Mouse (Mus musculus): Measurements from ENCODE around the gene Vsig10. TPM values are rescaled to one million over a fixed set of nuclear protein-coding genes. Genes with fewer than 3 reads are reported as not detected.
"Not testable (repeated sequence)": the region's sequence is repeated elsewhere in the genome, so short reads cannot be mapped to it uniquely, and the experiment has no call there.

The Vsig10 gene
- polyA plus RNA-seq, 1 experiment from 2014 or later: 2.4 TPM

DNA sequence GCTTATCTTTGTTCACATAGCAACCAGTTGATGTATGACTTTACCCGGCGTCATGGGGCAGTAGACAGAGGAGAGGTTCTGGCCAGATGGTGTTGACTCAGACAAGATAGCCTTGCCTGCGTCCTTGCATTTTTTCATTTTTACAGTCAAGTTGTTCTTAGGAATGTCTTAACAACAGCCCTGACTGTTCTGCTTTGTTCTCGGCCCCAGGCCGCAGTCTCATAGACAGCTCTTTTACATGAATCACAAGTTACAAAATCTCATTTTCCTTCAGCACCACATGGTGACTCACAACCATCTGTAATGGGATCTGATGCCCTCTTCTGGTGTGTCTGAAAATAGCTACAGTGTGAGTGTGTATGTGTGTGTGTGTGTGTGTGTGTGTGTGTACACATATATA is 25.6 kb downstream of the Vsig10 start:
- H3K27ac ChIP-seq (replicated peaks); H3K27me3 ChIP-seq; H3K4me1 ChIP-seq (replicated peaks); H3K9ac ChIP-seq; ATAC-seq (ENCODE audit: low FRiP score, low read depth); H3K9me3 ChIP-seq; H3K4me2 ChIP-seq; H3K36me3 ChIP-seq; H3K4me3 ChIP-seq: not testable (repeated sequence)
- WGBS: 90% methylated on average over 5 of the region's 5 CpGs

DNA sequence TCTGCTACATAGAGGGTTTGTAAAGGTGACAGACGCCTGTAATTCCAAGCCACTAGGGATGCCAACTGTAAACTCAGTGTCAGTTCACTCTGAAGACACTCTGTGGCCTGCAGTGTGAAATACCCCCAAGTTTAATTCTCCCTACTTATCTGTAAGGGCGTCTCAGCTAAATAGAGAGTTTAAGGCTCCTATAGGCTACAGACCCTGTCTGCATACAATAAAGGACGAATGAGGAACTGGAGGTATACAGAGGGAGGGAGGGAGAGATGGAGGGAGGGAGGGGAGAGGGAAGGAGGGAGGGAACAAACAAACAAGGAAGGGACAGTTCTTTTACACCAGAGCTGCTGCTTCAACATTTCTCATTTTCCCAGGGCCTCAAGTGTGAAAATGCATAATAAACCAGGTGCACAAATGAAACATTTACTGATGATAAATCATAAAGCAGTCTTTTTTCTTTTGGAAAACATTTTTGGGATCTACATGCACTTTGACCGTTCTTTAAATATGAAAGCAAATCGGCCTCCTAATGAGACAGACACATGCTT is 26.6 kb downstream of the Vsig10 start:
- Histone ChIP-seq H3K9ac (no peak overlapping the region), H3K4me2 (no peak overlapping the region), H3K4me1 (replicated peaks) (no peaks in the 10 kb centered on the region), H3K9me3 (no peaks in the 10 kb centered on the region), H3K27ac (replicated peaks) (no peak overlapping the region), H3K36me3 (no peaks in the 10 kb centered on the region), H3K27me3 (no peaks in the 10 kb centered on the region), H3K4me3 (no peak overlapping the region)
- no peak for ATAC-seq (ENCODE audit: low FRiP score, low read depth)
- 80% methylated on average over 5 of the region's 5 CpGs for WGBS

DNA sequence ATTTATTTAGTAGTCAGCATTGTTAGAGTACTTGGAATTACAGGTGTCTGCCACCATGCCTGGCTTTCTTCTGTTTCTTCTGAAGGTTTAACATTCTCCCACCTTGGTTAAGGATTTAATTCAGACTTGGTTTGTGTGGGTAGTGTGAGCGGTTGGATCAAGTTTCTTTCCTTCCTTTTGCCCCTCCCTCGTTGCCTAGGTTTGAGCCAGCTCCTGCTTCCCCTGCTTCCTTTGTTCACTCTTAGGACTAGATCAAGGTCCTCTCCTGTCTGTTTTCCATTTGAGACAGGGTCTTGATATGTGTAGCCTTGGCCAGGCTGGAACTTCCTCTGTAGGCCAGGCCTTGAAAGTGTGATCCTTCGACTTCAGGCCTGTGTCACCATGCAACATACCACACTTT is 27.4 kb downstream of the Vsig10 start:
- H3K9me3 ChIP-seq: no peaks in the 10 kb centered on the region
- no peak for ATAC-seq (ENCODE audit: low FRiP score, low read depth)
- H3K4me3 ChIP-seq: no peak overlapping the region
- H3K27ac ChIP-seq (replicated peaks): no peak overlapping the region
- H3K27me3 ChIP-seq: no peaks in the 10 kb centered on the region
- H3K9ac ChIP-seq: no peak overlapping the region
- H3K4me1 ChIP-seq (replicated peaks): no peaks in the 10 kb centered on the region
- H3K4me2 ChIP-seq: no peak overlapping the region
- no peaks in the 10 kb centered on the region for H3K36me3 ChIP-seq
- WGBS: 61% methylated on average over 3 of the region's 3 CpGs

DNA sequence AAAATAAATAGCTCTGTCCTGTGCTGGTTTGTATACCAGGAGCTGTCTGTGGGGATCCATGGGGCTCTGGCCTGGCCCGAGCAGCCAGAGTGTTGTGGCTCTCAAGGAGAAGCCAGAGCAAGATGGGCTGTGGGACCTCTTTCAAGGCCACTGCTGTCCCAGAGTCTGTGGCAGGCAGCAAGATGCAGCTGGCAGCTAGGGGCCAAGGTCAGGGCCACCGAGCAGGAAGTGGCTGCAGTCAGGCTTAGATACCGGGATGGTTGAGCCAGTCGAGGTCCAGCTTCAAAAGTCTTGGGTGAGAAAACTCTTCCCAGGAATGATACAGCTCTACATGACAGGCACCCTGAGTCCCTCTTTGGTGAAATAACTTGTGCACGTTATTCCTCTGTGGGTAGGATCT is 28.1 kb downstream of the Vsig10 start:
- H3K9me3 ChIP-seq: no peaks in the 10 kb centered on the region
- 80% methylated on average over 5 of the region's 5 CpGs for WGBS
- H3K27me3 ChIP-seq: no peaks in the 10 kb centered on the region
- ATAC-seq (ENCODE audit: low FRiP score, low read depth): no peak
- H3K27ac ChIP-seq (replicated peaks): no peak overlapping the region
- H3K4me2 ChIP-seq: no peak overlapping the region
- H3K4me1 ChIP-seq (replicated peaks): no peaks in the 10 kb centered on the region
- H3K36me3 ChIP-seq: no peaks in the 10 kb centered on the region
- no peak overlapping the region for H3K4me3 ChIP-seq
- H3K9ac ChIP-seq: no peak overlapping the region

DNA sequence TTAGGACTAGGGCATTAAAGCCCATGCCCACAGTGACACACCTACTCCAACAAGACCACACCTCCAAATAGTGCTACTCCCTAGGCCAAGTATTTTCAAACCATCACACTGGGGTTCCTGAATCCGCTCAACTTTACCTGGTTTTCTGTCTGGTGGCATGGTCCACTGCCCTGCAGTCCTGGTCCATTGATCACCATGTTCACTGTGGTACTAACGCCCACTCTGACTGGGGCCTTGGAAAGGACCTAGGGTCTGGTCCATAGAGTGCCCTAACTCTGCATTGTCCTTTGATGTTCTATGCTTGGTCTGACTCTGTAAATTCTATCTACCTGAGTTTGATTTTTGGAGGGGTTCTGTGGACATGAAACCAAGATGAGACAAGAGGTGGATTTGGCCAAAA is 29.0 kb downstream of the Vsig10 start:
- H3K36me3 ChIP-seq: no peaks in the 10 kb centered on the region
- no peak overlapping the region for H3K9ac ChIP-seq
- H3K9me3 ChIP-seq: no peaks in the 10 kb centered on the region
- ATAC-seq (ENCODE audit: low FRiP score, low read depth): no peak
- 89% methylated on average over 2 of the region's 2 CpGs for WGBS
- no peak overlapping the region for H3K4me3 ChIP-seq
- 0 out of 2 replicates have a peak overlapping the region, but pooled peaks have one; percentile 22 for H3K4me2 ChIP-seq
- H3K27me3 ChIP-seq: no peaks in the 10 kb centered on the region
- H3K27ac ChIP-seq (replicated peaks): no peak overlapping the region
- no peaks in the 10 kb centered on the region for H3K4me1 ChIP-seq (replicated peaks)

DNA sequence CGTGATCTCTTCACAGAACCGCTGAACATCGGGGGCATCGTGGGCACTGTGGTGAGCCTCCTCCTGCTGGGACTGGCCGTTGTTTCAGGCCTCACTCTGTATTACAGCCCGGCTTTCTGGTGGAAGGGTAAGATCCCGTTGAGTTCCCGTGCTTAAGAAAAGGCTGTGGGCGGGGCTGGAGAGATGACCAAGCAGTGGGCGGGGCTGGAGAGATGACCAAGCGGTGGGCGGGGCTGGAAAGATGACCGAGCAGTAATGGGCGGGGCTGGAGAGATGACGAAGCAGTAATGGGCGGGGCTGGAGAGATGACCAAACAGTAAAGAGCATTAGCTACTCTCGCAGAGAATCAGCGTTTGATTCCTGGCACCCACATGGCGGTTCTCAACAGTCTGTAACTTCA is 29.4 kb downstream of the Vsig10 start:
- WGBS: 20% methylated on average over 19 of the region's 19 CpGs
- Histone ChIP-seq H3K27ac (replicated peaks) (no peak overlapping the region), H3K4me1 (replicated peaks) (no peaks in the 10 kb centered on the region), H3K9ac (no peak overlapping the region), H3K4me2 (0 out of 2 replicates have a peak overlapping the region, but pooled peaks have one; percentile 22), H3K9me3 (no peaks in the 10 kb centered on the region), H3K4me3 (0 out of 2 replicates have a peak overlapping the region, but pooled peaks have one; percentile 9), H3K27me3 (no peaks in the 10 kb centered on the region), H3K36me3 (no peaks in the 10 kb centered on the region)
- ATAC-seq (ENCODE audit: low FRiP score, low read depth): peak; percentile 45; the same call in 1 of the 2 replicates

DNA sequence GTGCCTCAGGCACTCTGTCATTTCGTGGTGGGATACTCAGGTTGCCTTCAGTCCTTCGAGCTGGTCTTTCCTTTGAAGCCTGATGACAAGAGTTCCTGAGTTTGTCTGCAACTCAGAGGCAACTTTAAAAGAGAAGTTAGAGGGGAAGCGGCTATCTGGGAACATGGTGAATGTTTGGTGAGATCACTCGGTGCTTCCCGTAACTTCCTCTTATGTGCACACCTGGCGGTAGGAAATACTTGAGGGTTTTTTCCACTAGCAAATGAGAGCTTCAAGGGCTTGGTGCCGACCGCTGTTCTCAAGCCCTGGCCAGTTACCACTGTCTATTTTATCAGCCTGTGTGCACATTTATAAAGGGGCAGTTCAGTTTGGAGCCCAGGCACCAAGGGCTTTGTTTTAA is 35.2 kb downstream of the Vsig10 start:
- WGBS: 80% methylated on average over 8 of the region's 8 CpGs
- no peak overlapping the region for H3K9ac ChIP-seq
- no peak overlapping the region for H3K27ac ChIP-seq (replicated peaks)
- no peak overlapping the region for H3K4me3 ChIP-seq
- H3K4me1 ChIP-seq (replicated peaks): peaks cover 25% of the 10 kb centered on the region
- no peaks in the 10 kb centered on the region for H3K9me3 ChIP-seq
- H3K36me3 ChIP-seq: no peaks in the 10 kb centered on the region
- no peak overlapping the region for H3K4me2 ChIP-seq
- no peak for ATAC-seq (ENCODE audit: low FRiP score, low read depth)
- no peaks in the 10 kb centered on the region for H3K27me3 ChIP-seq

DNA sequence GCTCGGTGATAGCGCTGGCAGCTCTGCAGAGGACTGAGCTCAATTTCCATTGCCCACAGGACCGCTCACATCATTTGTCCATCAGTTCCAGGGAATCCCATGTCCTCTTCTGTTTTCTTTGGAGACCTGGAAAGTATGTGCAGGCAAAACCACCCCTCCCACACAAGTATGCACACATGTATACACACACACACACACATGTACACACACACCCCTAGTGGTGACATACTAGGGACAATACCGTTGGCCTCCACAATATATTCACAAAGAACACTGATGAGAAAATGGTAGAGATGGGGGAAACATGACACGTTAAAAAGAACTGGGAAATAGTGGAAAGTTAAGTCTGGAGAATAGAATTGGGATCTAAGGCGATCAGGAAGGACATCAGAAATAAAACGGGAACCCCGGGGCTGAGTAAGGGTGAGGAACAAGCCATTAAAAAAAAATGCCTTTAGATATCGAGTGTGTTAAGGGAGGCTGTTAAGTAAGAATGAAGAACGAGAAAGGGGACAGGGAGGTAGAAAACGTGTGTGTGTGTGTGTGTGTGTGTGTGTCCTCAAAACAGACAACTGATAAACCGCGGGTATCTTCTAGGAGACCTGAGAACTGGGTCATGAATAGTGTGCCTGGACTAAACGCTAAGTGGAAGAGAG is 36.9 kb downstream of the Vsig10 start:
- Histone ChIP-seq H3K4me1 (replicated peaks) (peaks cover 42% of the 10 kb centered on the region), H3K4me3 (peak overlapping the region; percentile 97), H3K27me3 (no peaks in the 10 kb centered on the region), H3K27ac (replicated peaks) (peak overlapping the region; percentile 93), H3K9me3 (no peaks in the 10 kb centered on the region), H3K9ac (no peak overlapping the region), H3K36me3 (no peaks in the 10 kb centered on the region), H3K4me2 (peak overlapping the region; percentile 96)
- ATAC-seq (ENCODE audit: low FRiP score, low read depth): no peak
- WGBS: 50% methylated on average over 14 of the region's 14 CpGs

DNA sequence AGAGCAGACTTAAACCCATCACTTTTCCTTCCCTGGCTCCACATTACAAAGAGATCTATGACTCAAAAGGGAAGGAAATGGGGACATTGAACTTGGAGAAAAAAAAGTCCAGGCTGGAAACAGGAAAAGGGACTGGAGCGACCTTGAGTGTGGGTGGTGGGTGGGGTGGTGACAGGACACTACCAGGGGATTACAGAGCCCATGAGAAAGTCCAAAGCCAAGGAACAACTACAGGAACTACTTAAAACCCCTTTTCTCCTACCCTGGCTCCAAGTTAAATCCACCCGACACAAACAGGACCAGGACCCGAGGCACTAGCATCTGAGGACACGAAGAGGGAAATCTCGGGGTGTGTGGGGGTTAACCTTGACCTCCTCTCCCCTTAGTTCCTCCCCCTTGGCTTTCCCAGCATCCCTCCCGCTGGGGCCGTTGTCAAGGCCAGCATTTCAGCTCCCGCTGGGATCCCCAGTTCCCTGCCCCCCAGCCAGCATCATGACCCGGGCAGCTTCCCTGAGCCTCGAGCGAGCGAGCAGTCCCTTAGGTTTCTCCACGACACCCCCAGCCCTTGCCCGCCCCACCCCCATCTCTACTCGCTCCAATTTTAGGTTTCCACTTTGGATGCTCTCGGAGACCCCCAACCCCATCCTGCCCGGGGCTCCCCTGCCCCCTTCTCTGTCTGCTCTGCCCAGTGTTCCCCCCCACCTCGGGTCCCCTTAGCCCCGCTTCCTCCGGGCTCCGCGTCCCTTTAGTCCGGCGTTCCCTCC is 37.7 kb downstream of the Vsig10 start:
- WGBS: under 1% methylated on average over 24 of the region's 24 CpGs
- peak overlapping the region; percentile 97 for H3K4me3 ChIP-seq
- peak overlapping the region; percentile 96 for H3K4me2 ChIP-seq
- H3K4me1 ChIP-seq (replicated peaks): peaks cover 47% of the 10 kb centered on the region
- no peaks in the 10 kb centered on the region for H3K9me3 ChIP-seq
- ATAC-seq (ENCODE audit: low FRiP score, low read depth): peak; percentile 53
- peak overlapping the region; percentile 93 for H3K27ac ChIP-seq (replicated peaks)
- H3K36me3 ChIP-seq: no peaks in the 10 kb centered on the region
- no peaks in the 10 kb centered on the region for H3K27me3 ChIP-seq
- peak overlapping the region; percentile 96 for H3K9ac ChIP-seq

DNA sequence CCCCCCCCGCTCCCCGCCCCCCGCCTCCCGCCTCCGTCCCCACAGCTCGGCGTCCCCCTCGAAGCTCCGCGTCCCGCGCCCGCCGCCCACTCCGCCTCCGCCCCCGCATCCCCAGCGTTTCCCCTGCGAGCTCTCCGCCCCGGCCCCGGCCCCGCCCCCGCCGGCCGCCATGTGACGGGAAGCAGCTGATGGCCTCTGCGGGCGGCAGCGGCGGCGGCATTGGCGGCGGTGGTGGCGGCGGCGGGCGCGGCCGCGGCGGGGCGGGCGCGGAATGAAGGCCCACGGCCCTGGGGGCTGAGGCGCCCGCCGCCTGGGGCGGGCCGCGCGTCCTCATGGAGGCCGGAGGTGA is 38.2 kb downstream of the Vsig10 start, which contains the start of gene Wsb2:
TSS of gene Wsb2 (plus strand) at position 176 of the 349 bp plus-strand sequence.
- H3K27ac ChIP-seq (replicated peaks): peak within 1 kb of the TSS; percentile 93
- WGBS: 2% methylated on average over 11 of the region's 54 CpGs
- no peaks in the 10 kb centered on the region for H3K9me3 ChIP-seq
- H3K4me3 ChIP-seq: peak within 1 kb of the TSS; percentile 97
- peak within 1 kb of the TSS; percentile 96 for H3K4me2 ChIP-seq
- H3K9ac ChIP-seq: peak within 1 kb of the TSS; percentile 96
- no peaks in the 10 kb centered on the region for H3K36me3 ChIP-seq
- peak; percentile 72 for ATAC-seq (ENCODE audit: low FRiP score, low read depth)
- peaks cover 47% of the 10 kb centered on the region for H3K4me1 ChIP-seq (replicated peaks)
- no peaks in the 10 kb centered on the region for H3K27me3 ChIP-seq

DNA sequence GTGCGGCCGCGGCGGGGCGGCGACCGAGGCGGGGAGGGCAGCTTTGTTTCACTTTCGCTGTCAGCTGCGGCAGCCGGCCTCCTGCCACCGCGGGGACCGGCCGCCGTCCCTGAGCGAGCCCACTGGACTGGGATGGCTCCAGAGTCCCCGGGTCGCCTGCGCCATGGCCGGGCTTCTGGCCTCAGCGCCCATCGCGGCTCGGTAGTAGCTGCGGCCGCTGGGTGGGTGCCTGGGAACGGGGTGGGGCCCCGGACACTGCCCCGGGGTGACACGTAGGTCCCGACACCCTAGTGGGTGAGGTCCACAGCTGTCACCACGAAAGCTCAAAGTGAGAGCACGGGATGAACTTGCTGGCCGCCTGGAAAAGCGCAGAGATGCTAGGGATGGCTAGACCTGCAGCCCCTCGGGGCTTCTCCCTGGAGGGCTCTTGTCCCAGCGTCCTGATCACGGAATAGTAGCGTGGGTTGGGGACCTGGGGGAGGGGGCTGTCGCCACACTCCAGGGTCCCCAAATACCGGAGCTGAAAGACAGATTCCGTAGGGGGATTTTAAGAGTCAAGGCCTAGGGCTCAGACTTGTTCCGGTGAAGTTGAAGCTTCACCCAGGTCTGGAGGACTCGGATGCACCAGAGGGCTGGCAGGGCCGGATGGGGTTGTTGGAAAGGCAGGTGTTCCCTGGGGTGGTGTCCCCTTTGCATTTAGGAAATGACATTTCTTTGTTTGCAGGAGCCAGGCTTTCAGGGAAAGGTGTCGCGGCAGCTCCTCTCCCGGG is 38.8 kb downstream of the Vsig10 start:
- no peaks in the 10 kb centered on the region for H3K36me3 ChIP-seq
- ATAC-seq (ENCODE audit: low FRiP score, low read depth): peak; percentile 74
- H3K4me3 ChIP-seq: peak overlapping the region; percentile 97
- H3K27ac ChIP-seq (replicated peaks): peak overlapping the region; percentile 93
- H3K4me2 ChIP-seq: peak overlapping the region; percentile 96
- WGBS: 0% methylated on average over 38 of the region's 49 CpGs
- no peaks in the 10 kb centered on the region for H3K27me3 ChIP-seq
- H3K9ac ChIP-seq: peak overlapping the region; percentile 96
- peaks cover 48% of the 10 kb centered on the region for H3K4me1 ChIP-seq (replicated peaks)
- no peaks in the 10 kb centered on the region for H3K9me3 ChIP-seq

DNA sequence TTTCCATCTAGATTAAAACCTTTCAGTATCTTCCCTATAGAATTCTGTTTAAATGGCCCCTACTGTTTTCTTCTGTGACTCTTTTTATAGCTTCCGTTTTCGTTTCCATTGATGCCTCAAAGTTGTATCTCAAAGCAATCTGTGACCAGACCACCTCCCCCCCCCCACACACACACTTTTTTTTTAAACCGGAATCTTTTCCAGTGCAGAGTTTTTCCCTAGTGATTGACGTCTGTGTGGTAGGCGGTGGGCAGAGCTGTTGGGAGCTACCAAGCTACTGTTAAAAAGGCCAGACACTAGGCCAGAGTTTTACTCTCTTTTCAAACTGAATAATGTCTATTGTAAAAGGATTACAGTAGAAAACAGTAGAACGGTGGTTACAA is 39.4 kb downstream of the Vsig10 start:
- ATAC-seq (ENCODE audit: low FRiP score, low read depth): no peak
- peak overlapping the region; percentile 97 for H3K4me3 ChIP-seq
- peaks cover 52% of the 10 kb centered on the region for H3K4me1 ChIP-seq (replicated peaks)
- H3K9ac ChIP-seq: peak overlapping the region; percentile 96
- WGBS: 3% methylated on average over 6 of the region's 6 CpGs
- H3K9me3 ChIP-seq: no peaks in the 10 kb centered on the region
- H3K36me3 ChIP-seq: no peaks in the 10 kb centered on the region
- peak overlapping the region; percentile 93 for H3K27ac ChIP-seq (replicated peaks)
- H3K27me3 ChIP-seq: no peaks in the 10 kb centered on the region
- H3K4me2 ChIP-seq: peak overlapping the region; percentile 96
